24 mouse cellular contexts compared by ENCODE assay signal in genomic region chr3:123179041-123179440, GRCm38 (mm10). TPM values are rescaled to one million over a fixed set of nuclear protein-coding genes. Genes with fewer than 3 reads are reported as not detected.
A peak's percentile ranks its signal among the peaks of the same experiment; 100 is the strongest.
DNase-seq lines count a peak whose midpoint lies in the region; ATAC-seq and TF ChIP-seq lines count a peak whose summit lies in the region.
"Had no signal": no experiment of that assay in that cellular context is flagged by ENCODE, and none has a peak within 500 bp of the region (broad histone marks: within the 10 kb centered on the region; RNA-seq: fewer than 3 reads in every experiment).

No protein-coding gene starts in this region.

- no peaks in the 10 kb centered on the region for H3K79me2 ChIP-seq in CH12.LX (replicated peaks; ENCODE audit: control insufficient read depth, extremely low read depth, insufficient read depth, poor library complexity, severe bottlenecking)

- H3K4me3 ChIP-seq in intestine, embryonic 14.5 days (ENCODE audit: low read depth, low read length) = no peak overlapping the region
- H3K4me3 ChIP-seq in intestine, postnatal 0 days (ENCODE audit: low read depth, low read length) = no peak overlapping the region
- H3K4me3 ChIP-seq in CH12.LX (replicated peaks in 1 of 3; ENCODE audit: low read depth in 2 of 3, low read length in 2 of 3, poor library complexity in 1 of 3) = no peak overlapping the region
- H3K4me3 ChIP-seq in stomach, embryonic 14.5 days (ENCODE audit: low read depth, low read length) = no peak overlapping the region
- H3K4me3 ChIP-seq: liver, embryonic 13.5 days; megakaryocyte, embryonic 14.5 days had no signal

- dilution Hi-C loops in CH12.LX (cut with MboI; ENCODE audit: extremely low pct_ligation_motif_present, extremely low pct_unique_long_range_greater_than_20kb, low sequenced_read_pairs) = no loop called here

- H3K4me2 ChIP-seq in intestine, embryonic 14.5 days (ENCODE audit: low read length) = no peak overlapping the region
- H3K4me2 ChIP-seq in intestine, postnatal 0 days (replicated peaks; ENCODE audit: low read depth) = no peak overlapping the region
- H3K4me2 ChIP-seq in CH12.LX (ENCODE audit: insufficient read depth, low read depth, poor library complexity, severe bottlenecking) = peak overlapping the region; percentile 23; the same call in 1 of the 2 replicates
- H3K4me2 ChIP-seq in stomach, embryonic 14.5 days (replicated peaks; ENCODE audit: low read depth, low read length) = no peak overlapping the region
- H3K4me2 ChIP-seq: hindbrain, embryonic 14.5 days; liver, embryonic 13.5 days had no signal

- DNase-seq in intestine, embryonic 14.5 days (ENCODE audit: low spot score) = no peak
- DNase-seq in A20 (ENCODE audit: low read depth, low spot score) = peak; percentile 85
- peak; percentile 74 for DNase-seq in CH12.LX (ENCODE audit: extremely low read depth)
- no peak for DNase-seq in cerebellum, adult 8-10 months
- no peak for DNase-seq in layer of hippocampus, adult 11-12 months (ENCODE audit: low spot score)
- DNase-seq: adrenal gland, postnatal 10 days; B cell, adult 2 months; cerebellum, postnatal 25 days; embryo, embryonic 11 days; heart, adult 18-20 months; heart, postnatal 36 days; kidney, adult 8-10 months; kidney, postnatal 4 days; liver, embryonic 13.5 days; lung, postnatal 10 days; right cerebral cortex, postnatal 25 days; thymus, postnatal 4 days had no signal

- H3K27ac ChIP-seq in intestine, embryonic 14.5 days (ENCODE audit: low read depth) = peak overlapping the region; percentile 74
- no peak overlapping the region for H3K27ac ChIP-seq in intestine, postnatal 0 days (ENCODE audit: low read depth, low read length)
- H3K27ac ChIP-seq in CH12.LX (ENCODE audit: insufficient read depth, low read depth) = no peak overlapping the region
- peak overlapping the region; percentile 81 for H3K27ac ChIP-seq in stomach, embryonic 14.5 days (ENCODE audit: low read length)
- H3K27ac ChIP-seq: hindbrain, embryonic 14.5 days; liver, embryonic 13.5 days had no signal

- 74% methylated on average over 5 of the region's 5 CpGs for WGBS in intestine, embryonic 14.5 days
- WGBS in intestine, postnatal 0 days = 68% methylated on average over 5 of the region's 5 CpGs
- WGBS in stomach, embryonic 14.5 days = 68% methylated on average over 5 of the region's 5 CpGs

- H3K9ac ChIP-seq in intestine, embryonic 14.5 days (ENCODE audit: low read length) = no peak overlapping the region
- no peak overlapping the region for H3K9ac ChIP-seq in intestine, postnatal 0 days (ENCODE audit: low read depth, low read length)
- H3K9ac ChIP-seq in CH12.LX (ENCODE audit: insufficient read depth, low read depth) = no peak overlapping the region
- H3K9ac ChIP-seq in stomach, embryonic 14.5 days (replicated peaks; ENCODE audit: low read depth, low read length) = no peak overlapping the region
- H3K9ac ChIP-seq: hindbrain, embryonic 14.5 days; liver, embryonic 13.5 days had no signal

- no peaks in the 10 kb centered on the region for H3K9me3 ChIP-seq in intestine, embryonic 14.5 days (ENCODE audit: control insufficient read depth, low read length)
- H3K9me3 ChIP-seq in intestine, postnatal 0 days (ENCODE audit: control insufficient read depth) = no peaks in the 10 kb centered on the region
- H3K9me3 ChIP-seq in CH12.LX (replicated peaks; ENCODE audit: low read length) = peaks cover 2% of the 10 kb centered on the region
- H3K9me3 ChIP-seq in stomach, embryonic 14.5 days (ENCODE audit: control insufficient read depth, low read depth, low read length) = no peaks in the 10 kb centered on the region
- H3K9me3 ChIP-seq: liver, embryonic 13.5 days had no signal

- no peaks in the 10 kb centered on the region for H3K36me3 ChIP-seq in intestine, embryonic 14.5 days (ENCODE audit: control insufficient read depth, insufficient read depth, low read length)
- no peaks in the 10 kb centered on the region for H3K36me3 ChIP-seq in intestine, postnatal 0 days (ENCODE audit: control insufficient read depth, insufficient read depth)
- H3K36me3 ChIP-seq in CH12.LX (replicated peaks in 1 of 2; ENCODE audit: control insufficient read depth in 1 of 2, insufficient read depth in 1 of 2, low read length in 1 of 2) = no peaks in the 10 kb centered on the region
- H3K36me3 ChIP-seq in stomach, embryonic 14.5 days (ENCODE audit: control insufficient read depth, insufficient read depth, low read length) = no peaks in the 10 kb centered on the region
- H3K36me3 ChIP-seq: liver, embryonic 13.5 days had no signal

- in situ Hi-C loops in CH12.LX (cut with MboI; ENCODE audit: low pct_ligation_motif_present, low pct_unique_long_range_greater_than_20kb, low sequenced_read_pairs) = loop anchor here (10.0 kb wide), 2 partner anchors 56 to 176 kb away; partner anchors contain the start of gene Synpo2

- H3K27me3 ChIP-seq in intestine, embryonic 14.5 days (replicated peaks; ENCODE audit: control insufficient read depth, insufficient read depth, low read length) = no peaks in the 10 kb centered on the region
- no peaks in the 10 kb centered on the region for H3K27me3 ChIP-seq in intestine, postnatal 0 days (replicated peaks; ENCODE audit: control insufficient read depth, insufficient read depth, low read length)
- H3K27me3 ChIP-seq in CH12.LX (replicated peaks) = no peaks in the 10 kb centered on the region
- H3K27me3 ChIP-seq in stomach, embryonic 14.5 days (ENCODE audit: control insufficient read depth, insufficient read depth, low read length) = no peaks in the 10 kb centered on the region
- H3K27me3 ChIP-seq: liver, embryonic 13.5 days; megakaryocyte, embryonic 14.5 days; Patski had no signal

- no peak for TF ChIP-seq EP300 in CH12.LX (IDR thresholded peaks at IDR 0.05; ENCODE audit: low read length)

- ATAC-seq in intestine, embryonic 14.5 days (replicated peaks; ENCODE audit: low FRiP score, low TSS enrichment, low read depth) = no peak
- no peak for ATAC-seq in intestine, postnatal 0 days
- no peak for ATAC-seq in stomach, embryonic 14.5 days (ENCODE audit: insufficient number of reproducible peaks, insufficient read depth, low FRiP score, low read depth)
- ATAC-seq: midbrain, embryonic 16.5 days had no signal

- TF ChIP-seq CTCF in intestine, postnatal 0 days (IDR thresholded peaks at IDR 0.05; ENCODE audit: low read depth) = no peak
- no peak for TF ChIP-seq CTCF in CH12.LX (conservative IDR thresholded peaks at IDR 0.05 in 1 of 2, IDR thresholded peaks at IDR 0.05 in 1 of 2; ENCODE audit: low read depth in 2 of 2, low read length in 2 of 2)

- no peak for TF ChIP-seq RAD21 in CH12.LX (IDR thresholded peaks at IDR 0.05; ENCODE audit: low read depth, low read length)

- TF ChIP-seq POLR2A in CH12.LX (IDR thresholded peaks at IDR 0.05; ENCODE audit: low read depth, low read length) = no peak

- H3K4me1 ChIP-seq in intestine, embryonic 14.5 days (replicated peaks; ENCODE audit: control insufficient read depth, insufficient read depth, low read length) = peaks cover 44% of the 10 kb centered on the region
- no peaks in the 10 kb centered on the region for H3K4me1 ChIP-seq in intestine, postnatal 0 days (replicated peaks; ENCODE audit: control insufficient read depth, insufficient read depth, low read length)
- H3K4me1 ChIP-seq in CH12.LX (ENCODE audit: control insufficient read depth in 1 of 2, insufficient read depth in 2 of 2) = peaks cover 4 to 39% of the 10 kb centered on the region in 2 experiments; a peak in 3 of 4 replicates
- H3K4me1 ChIP-seq in stomach, embryonic 14.5 days (ENCODE audit: control insufficient read depth, insufficient read depth, low read length) = peaks cover 25% of the 10 kb centered on the region
- H3K4me1 ChIP-seq: liver, embryonic 13.5 days; megakaryocyte, embryonic 14.5 days had no signal

TF ChIP-seq in CH12.LX, 34 proteins besides CTCF, POLR2A, EP300 and RAD21:
- peak; percentile 68 for TF ChIP-seq ELF1 (IDR thresholded peaks at IDR 0.05; ENCODE audit: low read depth, low read length)
- TF ChIP-seq ZMIZ1 (IDR thresholded peaks at IDR 0.05; ENCODE audit: low read depth, low read length) = no peak
- TF ChIP-seq TBP (conservative IDR thresholded peaks at IDR 0.05; ENCODE audit: low read depth, low read length) = no peak
- no peak for TF ChIP-seq UBTF (IDR thresholded peaks at IDR 0.05; ENCODE audit: low read depth, low read length)
- no peak for TF ChIP-seq GABPA (IDR thresholded peaks at IDR 0.05; ENCODE audit: insufficient replicate concordance, low read depth, low read length)
- TF ChIP-seq TCF12 (IDR thresholded peaks at IDR 0.05; ENCODE audit: low read depth, low read length) = peak; percentile 40; the same call in 1 of the 2 replicates
- peak; percentile 47; the same call in 1 of the 2 replicates for TF ChIP-seq ETS1 (conservative IDR thresholded peaks at IDR 0.05; ENCODE audit: low read depth, low read length)
- TF ChIP-seq KAT2A (IDR thresholded peaks at IDR 0.05; ENCODE audit: insufficient replicate concordance, low read length) = no peak
- peak; percentile 43; the same call in 1 of the 2 replicates for TF ChIP-seq IRF4 (IDR thresholded peaks at IDR 0.05; ENCODE audit: low read depth, low read length)
- no peak for TF ChIP-seq SMC3 (IDR thresholded peaks at IDR 0.05; ENCODE audit: low read depth, low read length)
- TF ChIP-seq HCFC1 (IDR thresholded peaks at IDR 0.05; ENCODE audit: low read depth, low read length) = peak; percentile 40; the same call in 1 of the 2 replicates
- TF ChIP-seq CHD2 (IDR thresholded peaks at IDR 0.05; ENCODE audit: low read length) = no peak
- TF ChIP-seq MYC (IDR thresholded peaks at IDR 0.05; ENCODE audit: low read depth, low read length) = 0 out of 2 replicates have a peak, but pooled peaks have one; percentile 11
- no peak for TF ChIP-seq JUN (IDR thresholded peaks at IDR 0.05; ENCODE audit: insufficient read depth, low read depth, low read length)
- no peak for TF ChIP-seq RCOR1 (conservative IDR thresholded peaks at IDR 0.05; ENCODE audit: low read depth, low read length)
- no peak for TF ChIP-seq MAFK (IDR thresholded peaks at IDR 0.05; ENCODE audit: insufficient replicate concordance, low read length)
- TF ChIP-seq JUND (conservative IDR thresholded peaks at IDR 0.05; ENCODE audit: low read depth, low read length) = no peak
- no peak for TF ChIP-seq NELFE (IDR thresholded peaks at IDR 0.05; ENCODE audit: low read depth, low read length)
TF ChIP-seq in CH12.LX: peak in this region for 6.

RNA-seq across cellular contexts. Expression of gene Synpo2, which starts 56.9 kb away (rescaled TPM):
- polyA plus RNA-seq in intestine, embryonic 14.5 days (2014; fragmentation: Nextera tagmentation; extraction: Ambion mirVana) = 56.2 and 61.7 TPM in 2 replicates
- polyA plus RNA-seq in intestine, postnatal 0 days (2015; fragmentation: Nextera tagmentation; extraction: Ambion mirVana) = 23.9 and 25.3 TPM in 2 replicates
- total RNA-seq in CH12.LX (2012; rRNA removed) (0.21 and 1.1 TPM in 2 replicates), CH12.LX (2014; rRNA removed) (0.13 TPM in 1 of 2 replicates, not detected in the other)
- 0.03 and 0.13 TPM in 2 replicates for polyA plus RNA-seq in CH12.LX (2012; ENCODE audit: insufficient read length, low read depth)
- polyA plus RNA-seq in stomach, embryonic 14.5 days (2014; fragmentation: Nextera tagmentation; extraction: Ambion mirVana) = 39.9 and 43.6 TPM in 2 replicates
- total RNA-seq: neutrophil, adult 5-6 weeks had no signal

Comparison
In these comparisons a context has a peak if more than half of its experiments do, and no peak if none do; other contexts are left out.
1. H3K27ac ChIP-seq: peak in intestine, embryonic 14.5 days (single experiment) and stomach, embryonic 14.5 days (single experiment); none in intestine, postnatal 0 days (single experiment) and CH12.LX (single experiment).
2. DNase-seq: peak in A20 (single experiment) and CH12.LX (single experiment); none in intestine, embryonic 14.5 days (single experiment), cerebellum, adult 8-10 months (single experiment) and layer of hippocampus, adult 11-12 months (single experiment).
3. RNA of gene Synpo2, which starts 56.9 kb away (polyA plus RNA-seq): 56.2 to 61.7 TPM in intestine, embryonic 14.5 days, 39.9 to 43.6 TPM in stomach, embryonic 14.5 days and 23.9 to 25.3 TPM in intestine, postnatal 0 days; 0.03 to 0.13 TPM in CH12.LX; every median in the first group is over 10 times any median in the second.